Mouse (Mus musculus) kidney, embryonic 14.5 days (tissue): ENCODE results near the gene Nt5c2. TPM values are rescaled to one million over a fixed set of nuclear protein-coding genes. Genes with fewer than 3 reads are reported as not detected.

Experiments used
- ATAC-seq: fragments of 200-750 bp; cut with Nextera tagmentation; 2 replicates; pipeline ENCODE4 v1.8.0; 2017; ENCODE audit warnings: moderate number of reproducible peaks, mild to moderate bottlenecking, moderate TSS enrichment, moderate library complexity; ENCODE audit not compliant: low FRiP score, low TSS enrichment
- H3K27ac ChIP-seq: fragments of 300-500 bp; sonication (generic); 2 replicates; pipeline ENCODE4 v1.5.1; 2014; ENCODE audit warnings: low read depth, mild to moderate bottlenecking, low read length, moderate library complexity, mixed read lengths
- H3K27me3 ChIP-seq: fragments of 300-500 bp; sonication (generic); 2 replicates; pipeline ENCODE4 v1.6.1; 2014; ENCODE audit warnings: mild to moderate bottlenecking, low read length; ENCODE audit not compliant: control insufficient read depth, insufficient read depth
- H3K36me3 ChIP-seq: fragments of 300-500 bp; sonication (generic); 2 replicates; pipeline ENCODE4 v1.6.1; 2014; ENCODE audit warnings: low read length, mixed read lengths; ENCODE audit not compliant: control insufficient read depth, insufficient read depth
- H3K4me1 ChIP-seq: fragments of 300-500 bp; sonication (generic); 2 replicates; pipeline ENCODE4 v1.6.1; 2014; ENCODE audit warnings: low read length, mixed read lengths; ENCODE audit not compliant: control insufficient read depth, insufficient read depth
- H3K4me2 ChIP-seq: fragments of 300-500 bp; sonication (generic); replicated peaks from 2 replicates; pipeline ENCODE4 v1.6.1; 2014; ENCODE audit warnings: low read depth, mild to moderate bottlenecking, low read length
- H3K4me3 ChIP-seq: fragments of 300-500 bp; sonication (generic); 2 replicates; pipeline ENCODE4 v1.5.1; 2014; ENCODE audit warnings: mild to moderate bottlenecking, low read length
- H3K9ac ChIP-seq: fragments of 300-500 bp; sonication (generic); 2 replicates; pipeline ENCODE4 v1.6.1; 2014; ENCODE audit warnings: low read depth, mild to moderate bottlenecking, low read length, moderate library complexity
- H3K9me3 ChIP-seq: fragments of 300-500 bp; sonication (generic); 2 replicates; pipeline ENCODE4 v1.6.1; 2016; ENCODE audit warnings: low read length; ENCODE audit not compliant: control insufficient read depth
- whole genome bisulfite sequencing: fragments of 180-500 bp; shearing (Covaris S2); extraction: QIAGEN DNeasy Blood & Tissue Kit; methylation state at CpG from one replicate; pipeline ENCODE4 v1.1.7; 2014; 5-methylcytosine and 5-hydroxymethylcytosine counted together
- polyA plus RNA-seq: library from polyadenylated mRNA; unstranded; fragments of >200 nt; fragmentation: Nextera tagmentation; extraction: Ambion mirVana; gene quantifications from 2 replicates; pipeline ENCODE4 v1.2.1, GENCODE M21; 2014

The Nt5c2 gene
- 61.5 and 80.2 TPM in 2 replicates for polyA plus RNA-seq

- under 1% methylated on average over 116 of the region's 124 CpGs for WGBS
- peak; percentile 77 for ATAC-seq
- peak within 1 kb of the TSS; percentile 68 for H3K4me2 ChIP-seq
- peak within 1 kb of the TSS; percentile 43 for H3K4me3 ChIP-seq
- H3K27me3 ChIP-seq = peaks cover 53% of the 10 kb centered on the region
- H3K9me3 ChIP-seq = no peaks in the 10 kb centered on the region
- H3K27ac ChIP-seq = no peak within 1 kb of the TSS
- H3K9ac ChIP-seq = 0 out of 2 replicates have a peak within 1 kb of the TSS, but pooled peaks have one; percentile 2
- no peaks in the 10 kb centered on the region for H3K36me3 ChIP-seq
- peaks cover 9% of the 10 kb centered on the region for H3K4me1 ChIP-seq
Observed at GRCm38 (mm10) chr19:47014447-47015381, at the start of gene Nt5c2, which contains the start of gene Ina. TSS of gene Nt5c2 (minus strand) at chr19:47015153. TSS of gene Ina (plus strand) at chr19:47014698.

DNA sequence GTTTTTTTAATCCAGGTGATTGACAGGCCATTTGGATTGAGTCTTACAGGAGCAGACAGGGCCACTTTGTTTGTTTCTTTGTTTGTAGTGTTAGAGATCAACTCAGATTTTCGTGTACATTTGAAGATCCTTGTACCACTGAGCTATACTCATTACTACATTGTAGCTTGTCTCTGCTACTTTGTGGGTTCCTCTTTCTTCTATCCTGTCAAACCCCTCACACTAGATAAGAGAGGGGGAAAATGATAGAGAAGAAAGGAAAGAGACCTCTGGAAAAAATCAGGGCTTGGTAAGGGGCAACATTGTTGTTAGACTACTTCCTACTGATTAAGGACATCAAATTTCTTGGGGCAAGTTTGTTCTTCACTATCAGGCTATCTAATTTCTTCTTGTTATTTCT lies 42.7 kb upstream of the Nt5c2 start:
- no peaks in the 10 kb centered on the region for H3K36me3 ChIP-seq
- WGBS = 81% methylated on average over 1 of the region's 1 CpGs
- no peak overlapping the region for H3K27ac ChIP-seq
- H3K9ac ChIP-seq = no peak overlapping the region
- H3K27me3 ChIP-seq = no peaks in the 10 kb centered on the region
- H3K4me3 ChIP-seq = no peak overlapping the region
- no peak overlapping the region for H3K4me2 ChIP-seq
- no peaks in the 10 kb centered on the region for H3K9me3 ChIP-seq
- ATAC-seq = no peak
- H3K4me1 ChIP-seq = no peaks in the 10 kb centered on the region

DNA sequence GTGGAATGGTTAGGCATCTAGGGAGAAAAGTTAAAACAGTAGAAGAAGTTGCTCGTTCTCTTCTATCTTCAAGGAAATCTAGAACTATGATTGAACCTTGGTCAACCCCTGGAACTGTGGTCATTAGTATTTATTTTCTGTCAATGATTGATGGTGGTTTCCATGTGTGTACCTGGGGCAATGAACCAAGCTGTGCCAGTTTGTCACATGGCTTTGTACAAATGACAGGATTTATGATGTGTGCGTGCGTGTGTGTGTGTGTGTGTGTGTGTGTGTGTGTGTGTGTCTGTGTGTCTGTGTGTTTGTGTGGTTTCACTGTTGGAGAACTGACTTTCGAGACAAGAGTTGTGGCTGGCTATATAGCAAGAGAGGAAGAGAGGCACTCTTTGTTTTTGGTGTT lies 38.5 kb upstream of the Nt5c2 start:
- Histone ChIP-seq H3K9ac (no peak overlapping the region), H3K4me3 (no peak overlapping the region), H3K9me3 (no peaks in the 10 kb centered on the region), H3K4me2 (no peak overlapping the region), H3K36me3 (no peaks in the 10 kb centered on the region), H3K4me1 (peaks cover 12% of the 10 kb centered on the region), H3K27ac (no peak overlapping the region), H3K27me3 (no peaks in the 10 kb centered on the region)
- ATAC-seq = no peak
- 73% methylated on average over 4 of the region's 4 CpGs for WGBS

GRCm38 (mm10) chr19:47052927-47053326 lies 38.0 kb upstream of the Nt5c2 start:
- ATAC-seq = no peak
- H3K4me2 ChIP-seq = no peak overlapping the region
- H3K4me3 ChIP-seq = no peak overlapping the region
- H3K27me3 ChIP-seq = no peaks in the 10 kb centered on the region
- no peaks in the 10 kb centered on the region for H3K9me3 ChIP-seq
- H3K36me3 ChIP-seq = no peaks in the 10 kb centered on the region; the same call in 1 of the 2 replicates
- H3K9ac ChIP-seq = no peak overlapping the region
- H3K27ac ChIP-seq = no peak overlapping the region
- H3K4me1 ChIP-seq = peaks cover 12% of the 10 kb centered on the region
- 82% methylated on average over 4 of the region's 4 CpGs for WGBS

DNA sequence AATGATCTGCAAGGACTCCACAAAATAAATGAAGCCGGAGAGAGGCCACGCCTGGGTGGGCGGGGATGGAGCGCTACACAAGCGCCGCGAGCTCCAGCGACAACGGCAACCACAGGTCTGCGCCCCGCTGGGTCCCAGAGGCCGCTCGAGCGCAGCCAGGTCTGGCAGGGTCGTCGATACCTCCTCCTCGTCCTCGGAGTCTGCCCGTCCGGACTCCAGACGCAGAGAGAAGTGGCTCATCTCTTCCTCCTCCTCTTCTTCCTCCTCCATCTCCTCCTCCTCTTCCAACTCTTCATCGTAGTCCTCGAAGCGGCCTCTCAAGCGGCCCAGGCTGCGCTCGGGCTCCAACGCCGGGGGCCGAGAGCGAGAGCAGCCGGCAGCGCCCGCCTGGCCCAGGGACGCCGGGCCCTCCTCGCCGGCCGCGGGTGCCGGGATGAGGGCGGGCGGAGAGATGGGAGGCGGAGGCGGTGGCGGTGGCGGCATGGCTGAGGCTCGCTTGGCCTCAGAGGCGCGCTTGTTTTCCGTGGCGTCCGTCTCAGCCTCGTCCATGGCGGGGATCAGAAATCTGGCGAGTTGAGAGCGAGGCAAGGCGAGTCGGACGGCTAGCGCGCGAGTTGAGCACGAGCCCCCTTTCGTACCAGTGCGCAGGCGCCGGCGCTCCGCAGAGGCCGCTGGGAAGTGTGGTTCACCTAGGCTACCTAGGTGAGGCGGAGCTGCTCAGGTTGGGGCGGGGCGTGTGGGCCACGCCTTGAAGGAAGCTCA lies 35.5 kb upstream of the Nt5c2 start, which contains the start of gene Pcgf6:
Gene Pcgf6, minus strand, starts transcription at position 636 of the 762 bp plus-strand sequence.
- Histone ChIP-seq H3K27me3 (no peaks in the 10 kb centered on the region), H3K4me1 (peaks cover 12% of the 10 kb centered on the region), H3K4me3 (peak within 1 kb of the TSS; percentile 93), H3K9ac (peak within 1 kb of the TSS; percentile 88), H3K4me2 (peak within 1 kb of the TSS; percentile 80), H3K36me3 (peaks cover 11% of the 10 kb centered on the region; the same call in 1 of the 2 replicates), H3K9me3 (no peaks in the 10 kb centered on the region), H3K27ac (peak within 1 kb of the TSS; percentile 95)
- peak; percentile 92 for ATAC-seq
- WGBS = under 1% methylated on average over 75 of the region's 75 CpGs

DNA sequence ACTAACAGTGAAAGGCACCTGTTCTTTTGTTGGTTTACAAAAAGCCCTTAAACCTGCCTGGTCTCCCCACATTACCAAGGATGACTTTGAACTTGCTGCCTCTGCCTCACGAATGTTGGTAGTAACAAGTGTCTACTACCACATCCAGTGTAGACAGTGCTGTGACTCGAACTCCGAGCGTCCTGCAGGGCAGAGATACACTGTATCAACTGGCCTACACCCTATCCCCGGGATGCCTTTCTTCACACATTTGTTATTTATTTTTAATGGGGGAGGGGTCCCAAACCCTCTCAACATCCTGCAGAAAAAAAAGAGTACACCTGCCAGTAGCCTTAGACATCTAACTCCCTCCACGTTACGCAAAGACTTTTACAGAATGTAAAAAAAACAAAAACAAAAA lies 34.9 kb upstream of the Nt5c2 start:
- Histone ChIP-seq H3K27ac (peak overlapping the region; percentile 95; the same call in 1 of the 2 replicates), H3K4me2 (peak overlapping the region; percentile 80)
- 6% methylated on average over 7 of the region's 7 CpGs for WGBS

GRCm38 (mm10) chr19:47049061-47049460 lies 34.1 kb upstream of the Nt5c2 start:
- Histone ChIP-seq H3K36me3 (peaks cover 16% of the 10 kb centered on the region; the same call in 1 of the 2 replicates), H3K9me3 (no peaks in the 10 kb centered on the region), H3K4me1 (peaks cover 12% of the 10 kb centered on the region), H3K4me2 (peak overlapping the region; percentile 80), H3K27me3 (no peaks in the 10 kb centered on the region), H3K4me3 (peak overlapping the region; percentile 93; the same call in 1 of the 2 replicates), H3K9ac (no peak overlapping the region), H3K27ac (no peak overlapping the region)
- ATAC-seq = no peak
- 60% methylated on average over 4 of the region's 4 CpGs for WGBS

More for the DNA sequence above, 34.9 kb upstream of the Nt5c2 start:
- Histone ChIP-seq H3K4me1 (peaks cover 12% of the 10 kb centered on the region), H3K9ac (peak overlapping the region; percentile 88), H3K9me3 (no peaks in the 10 kb centered on the region), H3K36me3 (peaks cover 16% of the 10 kb centered on the region; the same call in 1 of the 2 replicates), H3K4me3 (peak overlapping the region; percentile 93), H3K27me3 (no peaks in the 10 kb centered on the region)
- ATAC-seq = no peak

DNA sequence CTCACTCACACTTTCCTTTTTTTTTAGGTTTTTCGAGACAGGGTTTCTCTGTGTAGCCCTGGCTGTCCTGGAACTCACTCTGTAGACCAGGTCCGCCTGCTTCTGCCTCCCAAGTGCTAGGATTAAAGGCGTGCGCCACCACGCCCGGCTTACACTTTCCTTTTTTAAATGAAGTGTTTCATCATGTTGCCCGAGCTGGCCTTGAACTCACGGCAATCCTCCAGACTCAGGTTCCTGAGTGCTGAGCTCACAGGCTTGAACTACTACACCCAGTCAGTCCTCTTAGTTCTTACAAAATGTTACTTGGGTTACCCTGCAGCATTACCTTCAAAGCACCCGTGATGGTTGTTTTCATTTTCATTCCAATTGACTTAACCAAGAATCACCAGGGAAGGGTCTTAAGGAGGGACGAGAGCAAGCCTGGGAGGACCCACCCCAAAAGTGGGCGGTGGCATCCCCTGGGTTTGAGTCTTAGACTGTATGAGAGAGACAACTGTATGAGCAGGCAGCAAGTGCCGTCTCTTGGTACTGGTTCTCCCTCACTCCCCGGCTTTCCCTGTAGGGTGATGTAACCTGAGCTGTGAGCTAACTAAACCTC lies 32.4 kb upstream of the Nt5c2 start:
- no peak overlapping the region for H3K9ac ChIP-seq
- H3K4me3 ChIP-seq = no peak overlapping the region
- peaks cover 20% of the 10 kb centered on the region; the same call in 1 of the 2 replicates for H3K36me3 ChIP-seq
- WGBS = 81% methylated on average over 13 of the region's 13 CpGs
- no peaks in the 10 kb centered on the region for H3K9me3 ChIP-seq
- H3K27me3 ChIP-seq = no peaks in the 10 kb centered on the region
- no peak overlapping the region for H3K27ac ChIP-seq
- no peak overlapping the region for H3K4me2 ChIP-seq
- peaks cover 12% of the 10 kb centered on the region for H3K4me1 ChIP-seq
- ATAC-seq = no peak
